Mouse (Mus musculus) intestine, embryonic 16.5 days (tissue): ENCODE measurements around the gene Lrrc17. TPM values are rescaled to one million over a fixed set of nuclear protein-coding genes. Genes with fewer than 3 reads are reported as not detected.

Experiments used
- ATAC-seq: fragments of 200-750 bp; cut with Nextera tagmentation; 2 replicates; pipeline ENCODE4 v1.8.0; 2017; ENCODE audit warnings: moderate TSS enrichment, moderate library complexity
- H3K27ac ChIP-seq: fragments of 300-500 bp; sonication (generic); 2 replicates; pipeline ENCODE4 v1.5.1; 2014; ENCODE audit warnings: mild to moderate bottlenecking, low read length
- H3K27me3 ChIP-seq: fragments of 300-500 bp; sonication (generic); replicated peaks from 2 replicates; pipeline ENCODE4 v1.6.1; 2014; ENCODE audit warnings: low read length, control low read depth, mixed read lengths; ENCODE audit not compliant: control insufficient read depth, insufficient read depth
- H3K36me3 ChIP-seq: fragments of 300-500 bp; sonication (generic); 2 replicates; pipeline ENCODE4 v1.6.1; 2014; ENCODE audit warnings: low read length, control low read depth; ENCODE audit not compliant: control insufficient read depth, insufficient read depth
- H3K4me1 ChIP-seq: fragments of 300-500 bp; sonication (generic); 2 replicates; pipeline ENCODE4 v1.6.1; 2014; ENCODE audit warnings: low read length, control low read depth, mixed read lengths; ENCODE audit not compliant: control insufficient read depth, insufficient read depth
- H3K4me2 ChIP-seq: fragments of 300-500 bp; sonication (generic); 2 replicates; pipeline ENCODE4 v1.6.1; 2014; ENCODE audit warnings: low read depth, low read length, control low read depth
- H3K4me3 ChIP-seq: fragments of 300-500 bp; sonication (generic); 2 replicates; pipeline ENCODE4 v1.5.1; 2014; ENCODE audit warnings: mild to moderate bottlenecking, low read length
- H3K9ac ChIP-seq: fragments of 300-500 bp; sonication (generic); 2 replicates; pipeline ENCODE4 v1.6.1; 2014; ENCODE audit warnings: low read depth, low read length
- H3K9me3 ChIP-seq: fragments of 300-500 bp; sonication (generic); 2 replicates; pipeline ENCODE4 v1.6.1; 2016; ENCODE audit warnings: low read length, control low read depth; ENCODE audit not compliant: control insufficient read depth
- WGBS: fragments of 180-500 bp; shearing (Covaris S2); extraction: QIAGEN DNeasy Blood & Tissue Kit; methylation state at CpG from one replicate; pipeline ENCODE4 v1.1.7; 2014; 5-methylcytosine and 5-hydroxymethylcytosine counted together
- polyA plus RNA-seq: library from polyadenylated mRNA; unstranded; fragments of >200 nt; fragmentation: Nextera tagmentation; extraction: Ambion mirVana; gene quantifications from 2 replicates; pipeline ENCODE4 v1.2.1, GENCODE M21; 2015

Lrrc17 gene
- polyA plus RNA-seq, 1 experiment from 2014 or later: 38.0 TPM

DNA sequence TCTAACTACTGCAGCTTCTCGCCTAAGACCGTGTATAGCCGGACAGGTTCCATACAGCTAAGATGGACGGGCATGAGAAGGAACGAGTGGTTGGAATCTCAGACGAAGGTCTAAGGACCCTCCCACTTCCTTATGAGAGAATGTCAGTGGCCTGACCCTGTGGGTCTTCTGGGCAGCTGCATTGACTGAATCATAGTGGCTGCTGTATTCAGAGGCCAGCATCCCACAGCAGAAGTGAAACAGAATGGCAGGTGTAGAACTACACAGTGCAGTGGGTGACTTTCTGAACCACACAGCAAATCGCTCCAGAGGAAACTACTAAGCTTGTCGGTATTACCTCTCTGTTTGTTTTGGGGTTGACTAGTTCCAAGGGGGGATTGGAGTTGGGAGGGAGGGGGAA, 38.2 kb upstream of the Lrrc17 start:
- ATAC-seq: no peak
- Histone ChIP-seq H3K9ac (no peak overlapping the region), H3K27ac (no peak overlapping the region), H3K4me1 (0 out of 2 replicates have a peak, but pooled peaks cover 5% of the 10 kb centered on the region), H3K36me3 (no peaks in the 10 kb centered on the region), H3K4me2 (no peak overlapping the region), H3K27me3 (no peaks in the 10 kb centered on the region), H3K9me3 (no peaks in the 10 kb centered on the region), H3K4me3 (no peak overlapping the region)
- 77% methylated on average over 8 of the region's 8 CpGs for WGBS

- Histone ChIP-seq H3K4me2 (no peak overlapping the region), H3K36me3 (no peaks in the 10 kb centered on the region), H3K4me1 (no peaks in the 10 kb centered on the region), H3K9ac (no peak overlapping the region), H3K4me3 (no peak overlapping the region), H3K27me3 (no peaks in the 10 kb centered on the region), H3K27ac (no peak overlapping the region), H3K9me3 (no peaks in the 10 kb centered on the region)
- WGBS: 65% methylated on average over 1 of the region's 1 CpGs
- no peak for ATAC-seq
Observed at GRCm38 (mm10) chr5:21506887-21507286, 36.5 kb upstream of the Lrrc17 start.

DNA sequence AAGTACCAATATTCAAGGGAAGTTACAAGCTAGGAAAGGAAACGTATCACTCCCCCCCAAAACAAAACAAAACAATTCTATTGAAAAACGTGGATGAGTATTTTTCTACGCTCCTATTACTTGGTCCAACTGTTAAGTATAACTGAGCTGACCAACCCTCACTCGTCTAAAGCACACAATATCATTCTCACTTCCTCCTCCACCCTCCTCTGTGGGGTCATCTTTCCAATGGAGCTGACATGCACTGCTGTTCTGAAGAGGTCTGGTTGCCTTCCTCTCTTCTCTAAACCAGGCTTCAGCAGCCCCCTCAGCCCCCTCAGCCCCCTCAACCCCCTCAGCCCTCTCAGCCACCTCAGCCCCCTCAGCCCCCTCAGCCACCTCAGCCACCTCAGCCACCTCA, 33.6 kb upstream of the Lrrc17 start:
- no peak overlapping the region for H3K4me3 ChIP-seq
- no peaks in the 10 kb centered on the region for H3K36me3 ChIP-seq
- H3K9ac ChIP-seq: no peak overlapping the region
- H3K4me2 ChIP-seq: no peak overlapping the region
- H3K27me3 ChIP-seq: no peaks in the 10 kb centered on the region
- WGBS: 74% methylated on average over 4 of the region's 4 CpGs
- no peaks in the 10 kb centered on the region for H3K4me1 ChIP-seq
- H3K27ac ChIP-seq: no peak overlapping the region
- H3K9me3 ChIP-seq: no peaks in the 10 kb centered on the region
- no peak for ATAC-seq

DNA sequence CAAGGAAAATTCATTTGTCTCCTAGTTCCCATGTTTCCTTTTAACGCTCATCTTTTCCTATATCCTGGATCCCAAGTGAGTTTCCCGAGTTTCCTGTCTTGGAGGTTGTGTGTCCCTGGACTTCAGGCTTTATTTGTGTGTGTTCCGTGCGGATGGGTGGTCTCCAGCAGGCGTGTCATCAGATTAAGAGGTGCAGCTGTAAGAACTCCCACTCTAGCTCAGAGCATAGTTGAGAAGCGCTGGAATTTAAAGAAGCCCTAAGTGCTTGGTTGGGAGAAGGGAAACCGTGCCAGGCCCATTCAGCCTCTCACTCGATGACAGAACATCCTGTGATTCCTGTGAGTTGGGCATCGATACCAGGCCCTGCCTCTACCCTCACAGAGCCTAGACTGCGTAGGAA, 30.0 kb upstream of the Lrrc17 start:
- no peaks in the 10 kb centered on the region for H3K27me3 ChIP-seq
- H3K27ac ChIP-seq: no peak overlapping the region
- 48% methylated on average over 10 of the region's 10 CpGs for WGBS
- H3K9me3 ChIP-seq: no peaks in the 10 kb centered on the region
- no peaks in the 10 kb centered on the region for H3K36me3 ChIP-seq
- H3K4me3 ChIP-seq: no peak overlapping the region
- no peaks in the 10 kb centered on the region for H3K4me1 ChIP-seq
- ATAC-seq: peak; percentile 80
- H3K4me2 ChIP-seq: no peak overlapping the region
- no peak overlapping the region for H3K9ac ChIP-seq

- Histone ChIP-seq H3K9ac (no peak overlapping the region), H3K4me2 (no peak overlapping the region), H3K9me3 (no peaks in the 10 kb centered on the region), H3K27ac (no peak overlapping the region), H3K36me3 (no peaks in the 10 kb centered on the region), H3K4me3 (no peak overlapping the region), H3K4me1 (no peaks in the 10 kb centered on the region), H3K27me3 (no peaks in the 10 kb centered on the region)
- 87% methylated on average over 2 of the region's 2 CpGs for WGBS
- no peak for ATAC-seq
Observed at GRCm38 (mm10) chr5:21517562-21517961, 25.8 kb upstream of the Lrrc17 start.

DNA sequence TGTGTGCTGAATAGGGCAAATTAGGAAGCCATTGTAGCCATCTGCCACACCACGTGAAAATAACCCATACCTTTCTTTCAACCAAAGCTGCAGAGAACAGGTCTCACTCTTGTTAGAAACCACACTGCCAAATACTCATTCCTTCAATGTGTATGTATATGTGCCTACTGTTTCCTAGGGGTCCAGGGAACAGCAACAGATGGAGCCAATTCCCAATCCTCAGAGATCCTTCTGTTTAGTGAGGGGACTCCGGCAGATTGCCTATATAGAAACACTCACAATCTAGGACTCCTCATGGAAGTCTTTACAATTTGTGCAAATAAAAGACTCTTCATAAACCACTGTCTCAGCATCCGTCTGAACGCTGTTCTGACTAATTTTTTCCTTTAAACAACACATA, 25.2 kb upstream of the Lrrc17 start:
- Histone ChIP-seq H3K27ac (no peak overlapping the region), H3K4me3 (no peak overlapping the region), H3K4me1 (no peaks in the 10 kb centered on the region), H3K27me3 (no peaks in the 10 kb centered on the region), H3K9me3 (no peaks in the 10 kb centered on the region), H3K9ac (no peak overlapping the region), H3K36me3 (no peaks in the 10 kb centered on the region), H3K4me2 (no peak overlapping the region)
- 76% methylated on average over 4 of the region's 4 CpGs for WGBS
- ATAC-seq: no peak

DNA sequence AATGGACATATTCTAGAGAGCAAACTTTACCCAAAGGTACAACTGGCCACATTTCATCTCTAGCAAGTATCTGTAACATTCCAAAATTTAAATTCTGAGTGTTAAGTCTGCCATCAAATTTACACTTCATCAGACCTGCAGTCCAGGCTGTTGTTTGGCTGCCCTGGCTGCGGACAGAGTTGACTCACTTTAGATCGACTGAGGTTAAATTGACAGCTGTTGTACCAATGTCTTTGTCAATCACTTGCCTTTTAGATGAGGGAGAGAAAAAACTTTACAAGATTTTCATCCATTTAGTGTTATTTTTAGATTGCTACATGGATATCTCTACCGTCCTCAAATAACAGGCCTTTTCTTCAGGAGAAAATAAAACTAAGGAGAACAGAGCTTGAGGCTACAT, 24.2 kb upstream of the Lrrc17 start:
- no peak for ATAC-seq
- Histone ChIP-seq H3K9ac (no peak overlapping the region), H3K4me1 (no peaks in the 10 kb centered on the region), H3K27me3 (no peaks in the 10 kb centered on the region), H3K4me2 (no peak overlapping the region), H3K4me3 (no peak overlapping the region), H3K27ac (no peak overlapping the region), H3K9me3 (no peaks in the 10 kb centered on the region), H3K36me3 (no peaks in the 10 kb centered on the region)
- 82% methylated on average over 3 of the region's 3 CpGs for WGBS

DNA sequence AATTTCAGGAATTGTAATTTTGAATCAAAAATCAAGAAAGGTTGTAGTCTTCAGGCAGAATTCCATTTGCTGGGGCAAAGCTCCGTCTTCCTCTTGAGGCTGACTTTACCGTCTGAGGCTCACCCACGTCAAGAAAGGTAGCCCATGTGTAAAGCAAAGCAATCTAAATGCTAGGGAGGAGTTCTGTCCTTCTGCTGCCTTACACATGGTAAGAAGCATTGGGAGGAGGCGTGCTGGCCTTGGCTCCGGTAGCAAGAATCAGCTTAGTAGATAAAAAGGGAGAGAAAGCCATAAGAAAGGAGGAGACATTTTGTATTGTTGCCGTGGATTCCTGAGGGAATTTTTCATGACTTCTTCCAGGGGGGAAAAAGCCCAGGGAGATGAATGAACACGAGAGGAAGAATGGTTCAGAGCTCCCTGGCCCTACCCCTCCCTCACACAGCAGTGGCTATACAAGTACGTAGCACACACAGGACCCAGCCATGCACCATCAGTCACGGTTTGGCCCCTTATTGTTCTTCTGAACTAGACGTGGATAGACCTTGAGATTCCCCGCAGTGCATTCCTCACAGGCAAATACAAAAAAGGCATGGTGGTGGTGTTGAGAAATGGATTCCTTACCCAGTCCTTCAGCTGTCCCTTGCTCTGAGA, 16.4 kb upstream of the Lrrc17 start:
- Histone ChIP-seq H3K27ac (peak overlapping the region; percentile 82), H3K4me1 (no peaks in the 10 kb centered on the region), H3K36me3 (no peaks in the 10 kb centered on the region), H3K4me3 (no peak overlapping the region), H3K9me3 (no peaks in the 10 kb centered on the region), H3K4me2 (no peak overlapping the region), H3K9ac (no peak overlapping the region), H3K27me3 (no peaks in the 10 kb centered on the region)
- no peak for ATAC-seq
- 67% methylated on average over 11 of the region's 11 CpGs for WGBS

GRCm38 (mm10) chr5:21527488-21527911, 15.9 kb upstream of the Lrrc17 start:
- WGBS: 59% methylated on average over 4 of the region's 4 CpGs
- Histone ChIP-seq H3K4me3 (no peak overlapping the region), H3K9ac (no peak overlapping the region), H3K27me3 (no peaks in the 10 kb centered on the region), H3K9me3 (no peaks in the 10 kb centered on the region), H3K27ac (peak overlapping the region; percentile 82), H3K4me1 (no peaks in the 10 kb centered on the region), H3K36me3 (no peaks in the 10 kb centered on the region), H3K4me2 (no peak overlapping the region)
- ATAC-seq: 0 out of 2 replicates have a peak, but pooled peaks have one; percentile 42
